Mouse (Mus musculus): ENCODE measurements around the gene Cracr2a. TPM values are rescaled to one million over a fixed set of nuclear protein-coding genes. Genes with fewer than 3 reads are reported as not detected.

Cracr2a gene
- polyA plus RNA-seq, 1 experiment from 2014 or later = 1.6 TPM

DNA sequence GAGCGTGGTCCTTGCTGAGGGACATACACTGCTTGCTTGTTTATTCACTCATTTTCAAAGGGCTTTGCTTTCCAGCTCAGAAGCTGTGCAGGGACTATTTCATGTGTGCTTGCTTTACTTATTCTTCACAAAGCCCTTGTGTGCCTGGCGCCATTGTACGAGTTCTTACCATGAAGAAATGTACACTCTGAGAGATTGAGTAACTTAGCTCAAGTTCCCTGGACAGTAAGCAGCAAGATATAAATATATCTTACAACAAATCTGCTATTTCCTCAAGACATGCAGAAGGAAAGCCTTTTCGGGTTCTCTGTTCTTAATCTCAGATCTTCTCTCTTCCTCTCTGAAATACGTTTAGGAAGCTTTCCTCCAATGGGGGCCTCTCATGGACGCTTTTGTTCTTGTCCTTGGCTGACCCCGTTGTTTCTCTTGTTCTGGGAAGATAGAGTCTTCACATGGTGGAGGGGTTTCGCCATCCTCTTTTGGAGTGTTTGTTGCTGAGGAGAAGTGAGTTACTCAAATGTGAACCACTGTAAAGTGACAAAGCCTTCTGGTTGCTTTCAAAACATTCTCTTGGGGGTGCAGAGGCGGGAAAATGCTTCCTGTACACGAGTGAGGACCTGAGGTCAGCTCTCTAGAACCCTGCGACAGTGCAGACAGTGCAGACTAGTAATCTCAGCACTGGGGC lies 12.8 kb downstream of the Cracr2a start:
- 76% methylated on average over 11 of the region's 11 CpGs for WGBS
- ATAC-seq (ENCODE audit: low FRiP score) = no peak
- no peak overlapping the region for H3K9ac ChIP-seq
- 0 out of 2 replicates have a peak, but pooled peaks cover 2% of the 10 kb centered on the region for H3K4me1 ChIP-seq
- no peak overlapping the region for H3K4me3 ChIP-seq
- no peak overlapping the region for H3K4me2 ChIP-seq (replicated peaks)
- no peaks in the 10 kb centered on the region for H3K9me3 ChIP-seq (replicated peaks)
- no peaks in the 10 kb centered on the region for H3K36me3 ChIP-seq
- H3K27me3 ChIP-seq = no peaks in the 10 kb centered on the region
- H3K27ac ChIP-seq = no peak overlapping the region

- no peak for ATAC-seq (ENCODE audit: low FRiP score)
- no peaks in the 10 kb centered on the region for H3K27me3 ChIP-seq
- no peaks in the 10 kb centered on the region for H3K36me3 ChIP-seq
- H3K4me3 ChIP-seq = no peak overlapping the region
- H3K4me1 ChIP-seq = 0 out of 2 replicates have a peak, but pooled peaks cover 2% of the 10 kb centered on the region
- no peak overlapping the region for H3K9ac ChIP-seq
- H3K9me3 ChIP-seq (replicated peaks) = no peaks in the 10 kb centered on the region
- H3K27ac ChIP-seq = no peak overlapping the region
- H3K4me2 ChIP-seq (replicated peaks) = no peak overlapping the region
- WGBS = 77% methylated on average over 2 of the region's 2 CpGs
These were observed 14.1 kb downstream of the Cracr2a start for GRCm38 (mm10) chr6:127575194-127575593.

DNA sequence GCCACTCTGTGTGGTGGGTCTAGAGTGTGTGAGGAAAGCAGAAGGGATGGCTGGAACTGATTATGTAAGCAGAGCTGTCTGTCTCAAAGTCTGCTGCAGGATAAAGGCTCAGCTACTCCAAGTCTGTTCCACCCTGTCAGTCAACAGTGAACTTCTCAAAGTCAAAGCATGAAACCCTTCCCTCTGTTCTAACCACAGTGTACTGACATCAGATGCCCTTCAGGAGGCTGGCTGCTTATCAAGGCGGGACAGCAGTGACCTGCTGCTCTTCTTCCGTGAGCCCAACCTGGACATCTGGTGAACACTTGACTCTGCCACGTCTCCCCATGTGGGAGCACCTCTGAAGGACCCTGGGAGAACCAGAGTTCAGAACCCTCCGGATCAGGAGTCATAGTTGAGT lies 16.6 kb downstream of the Cracr2a start:
- Histone ChIP-seq H3K4me1 (peaks cover 11% of the 10 kb centered on the region), H3K36me3 (no peaks in the 10 kb centered on the region), H3K9ac (no peak overlapping the region), H3K27ac (no peak overlapping the region), H3K4me2 (replicated peaks) (no peak overlapping the region), H3K4me3 (no peak overlapping the region), H3K27me3 (no peaks in the 10 kb centered on the region), H3K9me3 (replicated peaks) (no peaks in the 10 kb centered on the region)
- no peak for ATAC-seq (ENCODE audit: low FRiP score)
- WGBS = 74% methylated on average over 4 of the region's 4 CpGs

GRCm38 (mm10) chr6:127578316-127578715 lies 17.2 kb downstream of the Cracr2a start:
- H3K4me3 ChIP-seq = no peak overlapping the region
- no peak overlapping the region for H3K27ac ChIP-seq
- 70% methylated on average over 7 of the region's 7 CpGs for WGBS
- H3K9ac ChIP-seq = no peak overlapping the region
- H3K9me3 ChIP-seq (replicated peaks) = no peaks in the 10 kb centered on the region
- H3K4me2 ChIP-seq (replicated peaks) = no peak overlapping the region
- no peaks in the 10 kb centered on the region for H3K36me3 ChIP-seq
- H3K4me1 ChIP-seq = peaks cover 12% of the 10 kb centered on the region
- no peak for ATAC-seq (ENCODE audit: low FRiP score)
- no peaks in the 10 kb centered on the region for H3K27me3 ChIP-seq

DNA sequence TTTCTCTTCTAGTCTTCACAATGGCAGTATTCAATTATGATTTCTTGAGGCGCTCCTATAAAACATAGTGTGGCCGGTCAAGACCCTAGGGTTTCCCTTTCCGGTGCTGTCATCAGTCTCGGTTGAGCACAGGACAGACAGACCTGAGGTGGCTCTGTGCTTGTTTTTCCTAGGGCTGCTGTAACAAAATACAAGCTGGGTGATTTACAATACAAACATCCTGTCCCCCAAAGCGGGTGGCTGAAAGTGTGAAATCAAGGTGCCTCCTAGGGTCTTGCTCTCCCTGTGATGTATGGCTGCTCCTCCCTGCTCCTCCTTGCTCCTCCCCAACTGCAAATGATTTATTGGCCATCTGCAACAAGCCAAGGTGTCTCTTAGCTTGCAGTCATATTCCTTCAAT lies 17.7 kb downstream of the Cracr2a start:
- WGBS = 70% methylated on average over 5 of the region's 5 CpGs
- Histone ChIP-seq H3K4me3 (no peak overlapping the region), H3K36me3 (no peaks in the 10 kb centered on the region), H3K27ac (no peak overlapping the region), H3K4me1 (peaks cover 12% of the 10 kb centered on the region), H3K9me3 (replicated peaks) (no peaks in the 10 kb centered on the region), H3K27me3 (no peaks in the 10 kb centered on the region), H3K4me2 (replicated peaks) (no peak overlapping the region), H3K9ac (no peak overlapping the region)
- no peak for ATAC-seq (ENCODE audit: low FRiP score)

GRCm38 (mm10) chr6:127581915-127582314 lies 20.8 kb downstream of the Cracr2a start:
- no peak overlapping the region for H3K27ac ChIP-seq
- no peak overlapping the region for H3K9ac ChIP-seq
- WGBS = 38% methylated on average over 12 of the region's 12 CpGs
- H3K36me3 ChIP-seq = no peaks in the 10 kb centered on the region
- H3K4me2 ChIP-seq (replicated peaks) = peak overlapping the region; percentile 45
- no peak for ATAC-seq (ENCODE audit: low FRiP score)
- H3K4me3 ChIP-seq = no peak overlapping the region
- H3K9me3 ChIP-seq (replicated peaks) = no peaks in the 10 kb centered on the region
- H3K4me1 ChIP-seq = peaks cover 12% of the 10 kb centered on the region
- peaks cover 3% of the 10 kb centered on the region; the same call in 1 of the 2 replicates for H3K27me3 ChIP-seq

DNA sequence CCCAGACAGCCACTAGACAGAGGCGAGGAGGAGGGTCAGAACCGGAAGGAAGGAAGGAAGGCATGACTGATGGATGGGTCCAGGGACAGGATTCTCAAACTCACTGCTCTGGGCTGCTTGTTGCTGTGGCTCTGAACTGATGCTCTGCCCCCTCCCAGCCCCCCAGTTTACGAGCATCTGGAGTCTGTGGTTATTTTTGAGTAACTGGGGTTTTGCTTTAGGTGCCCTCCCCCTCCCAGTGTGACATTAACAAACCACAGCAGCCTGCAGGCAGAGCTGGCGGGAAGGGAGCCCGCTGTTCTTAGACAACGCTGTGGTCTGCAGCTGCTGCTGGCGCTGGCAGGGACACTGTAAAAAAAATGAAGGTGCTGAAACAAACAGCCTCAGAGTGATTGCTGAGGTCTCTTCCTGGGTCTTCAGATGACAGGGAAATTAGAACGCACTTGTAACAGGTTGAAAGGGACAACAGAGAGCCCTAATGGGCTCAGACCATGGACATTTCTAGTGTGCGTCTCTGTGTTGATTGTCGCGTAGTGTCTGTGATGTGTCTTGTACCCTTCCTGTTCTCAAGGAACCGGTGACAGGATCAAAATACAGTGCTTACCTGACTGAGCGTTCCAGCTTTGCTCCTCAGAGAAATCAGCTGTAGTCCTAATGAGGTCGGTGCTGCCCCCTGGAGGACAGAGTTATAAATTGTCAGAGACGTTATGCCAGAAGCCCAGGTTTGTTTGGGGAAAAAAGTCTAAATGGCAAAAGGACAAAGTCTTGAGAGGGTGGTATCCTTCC lies 21.4 kb downstream of the Cracr2a start:
- H3K27ac ChIP-seq = 0 out of 2 replicates have a peak overlapping the region, but pooled peaks have one; percentile 36
- H3K4me1 ChIP-seq = peaks cover 12% of the 10 kb centered on the region
- ATAC-seq (ENCODE audit: low FRiP score) = peak; percentile 66
- H3K9me3 ChIP-seq (replicated peaks) = no peaks in the 10 kb centered on the region
- no peaks in the 10 kb centered on the region for H3K36me3 ChIP-seq
- H3K27me3 ChIP-seq = peaks cover 3% of the 10 kb centered on the region; the same call in 1 of the 2 replicates
- H3K4me3 ChIP-seq = peak overlapping the region; percentile 13; the same call in 1 of the 2 replicates
- no peak overlapping the region for H3K9ac ChIP-seq
- peak overlapping the region; percentile 45 for H3K4me2 ChIP-seq (replicated peaks)
- 9% methylated on average over 15 of the region's 15 CpGs for WGBS

DNA sequence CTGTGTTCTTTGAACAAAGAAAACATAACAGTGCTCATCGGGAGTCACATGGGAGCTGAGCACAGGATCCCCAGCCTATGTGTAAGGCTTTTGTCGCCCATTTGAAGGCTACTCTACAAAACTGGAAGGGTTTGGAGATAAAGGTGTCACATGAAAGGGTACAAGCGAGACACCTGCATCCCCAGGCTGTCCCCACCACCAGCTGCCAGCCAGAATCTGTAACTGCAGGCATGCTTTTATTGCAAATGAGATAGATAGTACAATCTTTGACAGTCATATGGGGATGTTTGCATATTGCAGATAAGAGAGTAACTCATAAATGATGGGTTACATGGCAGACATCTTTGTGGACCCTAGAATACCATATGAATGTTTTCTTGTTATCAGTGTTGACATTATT lies 30.3 kb downstream of the Cracr2a start:
- WGBS = 71% methylated on average over 3 of the region's 3 CpGs

GRCm38 (mm10) chr6:127593487-127593886 lies 32.3 kb downstream of the Cracr2a start:
- Histone ChIP-seq H3K4me2 (replicated peaks) (no peak overlapping the region), H3K9me3 (replicated peaks) (no peaks in the 10 kb centered on the region), H3K9ac (no peak overlapping the region), H3K27me3 (peaks cover 5% of the 10 kb centered on the region), H3K4me3 (no peak overlapping the region), H3K27ac (no peak overlapping the region), H3K36me3 (no peaks in the 10 kb centered on the region), H3K4me1 (peaks cover 8% of the 10 kb centered on the region; the same call in 1 of the 2 replicates)
- WGBS = 67% methylated on average over 4 of the region's 4 CpGs
- no peak for ATAC-seq (ENCODE audit: low FRiP score)

More for the DNA sequence above, 30.3 kb downstream of the Cracr2a start:
- no peak overlapping the region for H3K27ac ChIP-seq
- no peak for ATAC-seq (ENCODE audit: low FRiP score)
- peaks cover 8% of the 10 kb centered on the region; the same call in 1 of the 2 replicates for H3K4me1 ChIP-seq
- peaks cover 5% of the 10 kb centered on the region for H3K27me3 ChIP-seq
- no peaks in the 10 kb centered on the region for H3K36me3 ChIP-seq
- H3K4me3 ChIP-seq = no peak overlapping the region
- H3K4me2 ChIP-seq (replicated peaks) = no peak overlapping the region
- no peaks in the 10 kb centered on the region for H3K9me3 ChIP-seq (replicated peaks)
- no peak overlapping the region for H3K9ac ChIP-seq

DNA sequence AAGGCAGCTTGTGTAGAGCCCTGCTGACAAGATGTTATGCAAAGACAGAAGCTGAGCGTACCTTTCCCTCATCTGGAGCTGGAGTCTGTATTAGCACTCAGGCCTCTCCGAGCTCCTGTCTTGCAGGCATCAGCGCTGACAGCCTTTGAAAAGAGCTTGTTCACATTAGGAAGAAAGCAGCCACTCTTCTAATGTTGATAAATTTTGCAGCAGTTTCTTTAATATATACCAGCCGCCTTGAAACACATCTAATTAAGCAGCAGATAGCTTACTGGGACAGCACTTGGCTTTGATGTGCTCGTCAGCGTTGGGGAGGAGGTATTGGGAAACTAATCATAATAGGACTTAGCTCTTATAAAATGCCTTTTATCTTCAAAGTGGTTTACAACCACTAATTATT lies 38.1 kb downstream of the Cracr2a start:
- WGBS = 83% methylated on average over 6 of the region's 6 CpGs
- H3K27ac ChIP-seq = no peak overlapping the region
- H3K4me1 ChIP-seq = no peaks in the 10 kb centered on the region; the same call in 1 of the 2 replicates
- no peaks in the 10 kb centered on the region for H3K9me3 ChIP-seq (replicated peaks)
- no peak overlapping the region for H3K4me2 ChIP-seq (replicated peaks)
- no peak overlapping the region for H3K9ac ChIP-seq
- ATAC-seq (ENCODE audit: low FRiP score) = no peak
- no peaks in the 10 kb centered on the region for H3K36me3 ChIP-seq
- no peaks in the 10 kb centered on the region for H3K27me3 ChIP-seq
- no peak overlapping the region for H3K4me3 ChIP-seq

DNA sequence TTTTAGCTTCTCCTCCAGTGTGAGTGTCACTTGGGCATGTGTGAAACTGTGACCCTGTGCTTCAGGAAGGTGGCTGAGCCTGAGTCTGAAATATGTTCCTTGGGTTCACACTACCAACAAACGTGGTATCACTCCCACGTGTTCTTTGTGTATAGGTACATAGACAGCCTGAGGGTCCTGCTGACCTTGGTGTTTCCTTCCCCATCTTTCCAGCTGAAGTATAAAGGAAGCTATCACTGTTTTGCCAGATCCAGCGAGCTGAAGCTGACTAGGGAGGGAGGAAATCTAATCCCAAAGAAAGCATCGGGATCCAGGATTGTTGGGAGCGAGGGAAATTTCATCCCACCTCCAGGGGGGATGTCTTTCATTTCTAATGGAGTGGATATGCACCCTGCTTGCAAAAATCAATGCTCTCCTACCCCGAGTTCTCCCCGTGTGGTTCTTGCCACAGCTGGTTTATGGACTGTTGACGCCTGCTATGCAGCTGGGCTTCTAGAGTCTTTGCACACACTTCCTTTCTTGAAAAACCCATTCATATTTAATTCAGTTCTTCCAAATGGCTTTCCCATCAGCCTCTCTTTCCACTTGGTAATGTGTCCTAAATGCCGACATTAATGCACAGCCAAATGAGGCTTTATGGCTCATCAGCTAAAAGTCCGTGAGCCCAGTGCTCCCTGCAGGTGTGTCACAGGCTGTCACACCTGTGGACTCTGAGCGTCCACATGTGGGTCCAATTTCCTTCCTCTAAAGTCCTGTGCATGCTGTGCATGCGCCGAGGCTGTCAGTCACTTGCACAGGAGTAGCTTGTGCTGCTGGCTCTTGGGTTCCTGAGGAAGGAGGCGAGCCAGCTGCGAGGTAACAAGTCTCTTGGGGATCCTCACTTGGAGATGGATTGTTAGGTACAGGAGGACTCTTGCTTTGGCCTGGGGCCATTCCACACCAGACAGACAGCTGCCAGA lies 44.2 kb downstream of the Cracr2a start:
- Histone ChIP-seq H3K4me2 (replicated peaks) (no peak overlapping the region), H3K9me3 (replicated peaks) (no peaks in the 10 kb centered on the region), H3K27me3 (no peaks in the 10 kb centered on the region), H3K4me3 (no peak overlapping the region), H3K36me3 (no peaks in the 10 kb centered on the region), H3K9ac (no peak overlapping the region), H3K4me1 (peaks cover 6% of the 10 kb centered on the region), H3K27ac (0 out of 2 replicates have a peak overlapping the region, but pooled peaks have one; percentile 1)
- 65% methylated on average over 15 of the region's 15 CpGs for WGBS
- no peak for ATAC-seq (ENCODE audit: low FRiP score)

DNA sequence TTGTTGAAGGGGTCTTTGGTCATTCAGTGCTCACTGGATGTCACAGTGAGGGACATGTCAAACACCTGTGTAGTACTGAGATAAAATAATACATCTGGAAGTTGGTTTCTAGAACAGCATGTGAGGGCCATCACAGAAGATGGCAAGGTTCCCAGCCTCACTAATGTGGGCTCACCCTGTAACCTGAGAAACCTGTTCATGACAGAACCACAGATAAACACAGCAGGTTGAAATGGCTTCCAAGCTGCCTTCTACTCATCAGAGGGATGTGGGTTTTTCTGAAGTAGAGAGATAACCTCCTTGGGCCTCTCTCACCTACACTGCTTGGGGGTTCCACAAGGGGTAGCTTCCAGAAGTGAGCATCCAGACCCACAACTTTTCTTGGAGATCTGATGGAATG lies 48.5 kb downstream of the Cracr2a start:
- Histone ChIP-seq H3K4me2 (replicated peaks) (no peak overlapping the region), H3K4me1 (peaks cover 12% of the 10 kb centered on the region), H3K36me3 (no peaks in the 10 kb centered on the region), H3K27ac (no peak overlapping the region), H3K9me3 (replicated peaks) (no peaks in the 10 kb centered on the region), H3K4me3 (no peak overlapping the region), H3K9ac (no peak overlapping the region), H3K27me3 (no peaks in the 10 kb centered on the region; the same call in 1 of the 2 replicates)
- ATAC-seq (ENCODE audit: low FRiP score) = no peak

Measured in hindbrain, embryonic 12.5 days (tissue).